Mouse (Mus musculus) cerebellum, adult (tissue): ENCODE results near the gene H1foo.
A peak's percentile ranks its signal among the peaks of the same experiment; 100 is the strongest.

ENCODE experiments used
- ATAC-seq: cut with Nextera tagmentation; 2 replicates; pipeline ENCODE4 v1.9.2; 2017; ENCODE audit warnings: mild to moderate bottlenecking, moderate library complexity, mixed read lengths; ENCODE audit not compliant: insufficient number of reproducible peaks, low FRiP score, low TSS enrichment

Gene H1foo

DNA sequence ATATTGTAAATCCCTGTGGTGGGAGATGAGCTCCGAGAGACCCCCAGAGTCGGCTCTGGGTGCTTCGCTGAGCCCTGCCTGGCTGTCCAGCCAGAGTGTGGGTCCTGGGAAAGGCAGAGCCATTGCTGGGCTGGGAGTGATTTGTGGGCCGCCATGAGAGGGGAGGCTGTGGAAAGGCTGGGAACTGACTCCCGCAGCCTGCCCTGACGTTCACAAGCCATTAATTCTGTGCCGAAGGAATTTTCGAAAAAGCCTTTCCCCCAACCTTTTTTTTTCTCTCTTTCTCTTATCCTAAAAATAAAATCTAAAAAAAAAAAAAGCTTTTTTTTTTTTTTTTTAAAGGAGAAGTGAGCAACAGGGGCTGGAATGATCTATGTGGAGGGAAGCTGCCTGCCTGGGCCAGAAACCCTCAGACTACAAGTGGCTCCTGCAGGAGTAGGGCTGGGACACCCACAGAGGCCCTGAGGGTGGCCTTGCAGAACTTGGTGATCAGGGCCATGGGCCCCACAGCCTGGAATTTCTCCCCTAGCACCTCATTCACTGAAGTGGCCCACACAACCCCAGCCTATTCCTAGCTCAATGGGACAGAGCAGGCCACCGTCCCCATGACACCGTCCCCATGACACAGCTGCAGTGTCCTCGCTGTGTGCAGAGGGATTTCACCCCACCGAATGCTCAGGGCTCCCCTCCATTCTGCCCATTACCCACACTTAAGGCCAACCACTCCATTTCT, 38.7 kb downstream of the H1foo start:
- ATAC-seq = no peak

DNA sequence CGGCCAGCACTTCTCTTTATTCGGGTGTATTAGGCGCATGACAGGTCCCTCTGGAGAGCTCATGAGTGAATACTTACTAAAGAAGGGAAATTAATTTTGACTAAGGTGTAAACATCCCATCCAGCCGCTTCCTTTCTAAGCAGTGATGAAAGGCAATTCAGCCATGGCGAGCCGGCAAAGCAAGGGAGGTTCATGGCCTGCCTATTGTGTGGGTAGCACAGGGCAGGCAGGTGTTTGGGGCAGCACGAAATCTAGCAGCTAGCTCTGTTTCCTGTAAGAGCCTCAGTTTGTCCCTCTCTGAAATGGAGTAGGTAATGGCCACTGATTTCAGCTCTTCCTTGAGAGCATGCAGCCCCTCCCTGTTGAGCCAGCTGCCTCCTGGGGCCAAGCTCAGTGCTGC, 39.8 kb downstream of the H1foo start:
- no peak for ATAC-seq

DNA sequence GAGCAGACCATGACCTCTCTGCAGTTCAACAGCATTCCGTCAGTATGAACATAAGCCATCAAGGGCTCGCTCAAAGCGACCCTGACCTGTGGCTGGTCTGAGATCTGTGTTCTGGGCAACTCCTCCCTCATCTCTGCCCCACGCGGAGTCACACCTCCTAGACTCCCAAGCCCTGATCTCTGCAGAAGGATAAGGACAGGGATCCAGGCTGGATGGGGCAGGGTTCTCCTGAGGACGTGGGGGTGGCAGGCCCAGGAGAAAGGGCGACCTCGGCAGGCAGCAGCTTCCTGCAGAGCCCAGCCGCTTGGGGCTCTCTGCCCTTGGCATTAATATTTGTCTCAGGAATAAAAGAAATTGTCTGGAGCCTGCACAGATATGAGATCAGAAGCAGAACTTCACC, 40.9 kb downstream of the H1foo start:
- ATAC-seq = no peak

DNA sequence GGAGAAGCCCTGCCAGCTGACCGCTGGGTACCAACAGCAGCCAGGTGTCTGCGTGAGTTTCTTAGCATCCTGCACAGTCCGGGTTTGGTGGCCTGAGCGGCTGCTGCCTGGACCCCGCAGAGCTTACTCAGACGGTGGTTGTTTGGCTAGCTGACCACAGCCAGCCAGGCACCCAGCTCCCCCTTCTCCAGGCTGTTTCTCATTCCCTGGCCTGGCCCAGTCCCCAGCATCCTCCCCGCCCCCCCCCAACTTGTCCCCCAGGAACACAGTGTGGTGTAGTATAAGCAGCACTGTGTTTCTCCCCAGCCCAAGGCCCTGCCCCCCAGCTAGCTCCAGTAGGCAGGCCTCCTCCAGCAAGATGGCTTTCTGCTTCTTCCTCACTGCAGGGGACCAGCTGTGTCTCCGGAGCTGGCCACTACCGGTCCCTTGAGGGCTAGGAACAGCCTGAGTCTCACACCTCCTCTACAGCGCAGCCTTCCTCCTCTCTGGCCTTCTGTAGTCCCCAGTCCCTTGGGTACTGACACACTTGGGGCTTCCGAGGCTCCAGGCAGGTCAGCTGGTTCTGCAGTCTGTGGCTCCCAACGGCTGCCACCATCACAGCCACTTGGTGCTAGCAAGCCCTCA, 41.8 kb downstream of the H1foo start:
- 0 out of 2 replicates have a peak, but pooled peaks have one; percentile 22 for ATAC-seq

DNA sequence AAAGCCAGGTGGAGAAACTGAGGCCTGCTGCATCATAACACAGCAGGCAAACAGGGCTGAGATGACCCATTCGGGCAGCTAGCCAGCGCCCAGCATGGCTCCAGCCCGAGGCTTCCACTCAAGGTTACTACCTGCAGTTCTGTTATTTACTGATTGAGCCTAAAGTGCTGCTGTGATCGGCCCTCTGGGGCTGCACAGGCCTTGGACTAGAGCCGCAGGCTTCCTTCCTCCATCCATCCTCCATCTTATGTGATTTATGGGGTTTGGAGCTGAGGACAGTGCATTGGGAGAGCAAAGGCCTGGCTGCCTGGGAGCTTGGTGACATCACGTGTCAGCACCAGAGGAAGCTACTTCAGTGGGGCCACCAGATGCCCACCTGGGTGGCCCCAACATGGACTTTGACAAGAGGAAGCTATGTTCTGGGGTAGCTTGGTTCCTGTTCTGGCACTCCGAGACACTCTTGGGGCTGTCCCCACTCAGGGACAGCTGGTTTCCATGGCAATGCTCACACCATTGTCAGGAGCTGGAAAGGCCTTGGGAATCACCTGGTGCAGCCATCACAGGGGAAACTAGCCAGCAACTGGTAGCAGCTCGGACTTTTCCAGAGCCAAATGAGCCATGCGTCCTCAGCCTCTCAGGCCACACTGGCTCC, 42.5 kb downstream of the H1foo start:
- ATAC-seq = peak; percentile 3; the same call in 1 of the 2 replicates

DNA sequence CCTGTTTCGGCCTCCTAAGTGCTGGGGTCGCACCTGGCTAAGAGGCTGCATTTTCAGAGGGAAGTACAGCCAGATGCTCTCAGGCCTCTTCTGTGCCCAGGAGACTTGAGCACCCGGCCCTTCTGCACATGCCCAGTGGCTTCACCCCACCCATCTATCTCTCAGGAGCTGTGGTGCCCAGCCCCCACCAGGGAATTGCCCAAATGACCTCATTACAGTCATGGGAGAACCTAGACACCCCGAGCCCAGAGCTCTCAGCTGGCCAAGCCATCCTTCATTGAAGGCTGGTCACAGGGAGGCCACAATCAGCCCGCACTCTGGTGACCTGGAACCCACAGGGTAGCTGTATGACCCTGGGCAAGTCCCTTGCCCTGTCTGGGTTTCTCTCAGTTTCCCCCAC, 44.3 kb downstream of the H1foo start:
- no peak for ATAC-seq

DNA sequence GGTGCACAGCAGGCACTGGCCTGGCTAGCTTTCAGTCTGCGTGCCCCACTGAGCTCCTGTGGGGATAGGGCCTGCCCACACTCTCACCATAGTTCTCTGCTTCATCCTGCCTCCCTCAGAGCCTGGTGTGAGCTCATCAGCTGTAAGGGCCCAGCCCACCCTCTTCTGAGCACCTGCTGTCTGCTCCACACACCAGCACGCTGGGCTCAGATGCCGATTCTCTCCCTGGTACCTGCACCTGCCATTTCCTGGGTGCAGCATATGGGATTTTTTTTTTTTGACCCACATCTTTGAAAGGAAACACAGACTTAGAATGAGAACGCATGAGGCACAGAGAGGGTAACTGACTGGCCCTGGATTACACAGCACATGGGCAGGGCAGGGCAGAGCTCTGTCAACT, 44.9 kb downstream of the H1foo start:
- ATAC-seq = no peak

DNA sequence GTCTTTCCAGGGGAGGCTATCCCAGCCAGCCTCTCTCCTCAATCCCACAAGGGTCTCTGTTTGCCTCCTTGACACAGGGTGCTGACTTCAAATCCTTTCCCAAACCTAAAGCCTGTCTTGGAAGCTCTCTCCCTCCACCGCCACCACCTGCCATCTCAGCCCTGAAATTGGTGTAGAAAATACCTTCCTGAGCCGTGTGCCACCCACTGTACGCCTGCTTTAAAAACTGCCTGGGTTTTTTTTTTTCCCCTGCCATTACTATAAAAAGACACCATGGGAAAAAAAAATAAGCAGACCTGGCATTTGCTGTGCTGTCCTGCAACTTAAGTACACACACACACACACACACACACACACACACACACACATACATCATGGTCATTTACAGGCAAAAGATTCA, 45.3 kb downstream of the H1foo start:
- ATAC-seq = no peak

DNA sequence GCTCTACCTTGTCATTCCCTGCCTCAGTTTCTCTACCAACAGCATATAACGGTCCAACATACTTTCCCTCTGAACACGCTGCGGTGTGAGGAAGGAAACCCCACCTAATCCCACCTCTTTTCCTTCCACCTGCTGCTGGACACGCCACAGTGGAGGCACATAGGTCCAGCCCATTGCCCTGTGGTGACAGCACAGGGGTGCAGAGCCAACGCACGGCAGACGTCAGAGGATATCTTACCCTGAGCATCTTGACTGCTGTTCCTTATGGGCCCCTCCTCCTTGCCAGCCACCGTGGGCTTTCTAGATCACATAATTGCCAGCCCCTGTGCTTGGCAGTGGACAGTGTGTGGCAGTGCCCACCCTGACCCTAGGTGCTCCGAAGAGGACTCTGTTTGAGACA, 45.7 kb downstream of the H1foo start:
- no peak for ATAC-seq

DNA sequence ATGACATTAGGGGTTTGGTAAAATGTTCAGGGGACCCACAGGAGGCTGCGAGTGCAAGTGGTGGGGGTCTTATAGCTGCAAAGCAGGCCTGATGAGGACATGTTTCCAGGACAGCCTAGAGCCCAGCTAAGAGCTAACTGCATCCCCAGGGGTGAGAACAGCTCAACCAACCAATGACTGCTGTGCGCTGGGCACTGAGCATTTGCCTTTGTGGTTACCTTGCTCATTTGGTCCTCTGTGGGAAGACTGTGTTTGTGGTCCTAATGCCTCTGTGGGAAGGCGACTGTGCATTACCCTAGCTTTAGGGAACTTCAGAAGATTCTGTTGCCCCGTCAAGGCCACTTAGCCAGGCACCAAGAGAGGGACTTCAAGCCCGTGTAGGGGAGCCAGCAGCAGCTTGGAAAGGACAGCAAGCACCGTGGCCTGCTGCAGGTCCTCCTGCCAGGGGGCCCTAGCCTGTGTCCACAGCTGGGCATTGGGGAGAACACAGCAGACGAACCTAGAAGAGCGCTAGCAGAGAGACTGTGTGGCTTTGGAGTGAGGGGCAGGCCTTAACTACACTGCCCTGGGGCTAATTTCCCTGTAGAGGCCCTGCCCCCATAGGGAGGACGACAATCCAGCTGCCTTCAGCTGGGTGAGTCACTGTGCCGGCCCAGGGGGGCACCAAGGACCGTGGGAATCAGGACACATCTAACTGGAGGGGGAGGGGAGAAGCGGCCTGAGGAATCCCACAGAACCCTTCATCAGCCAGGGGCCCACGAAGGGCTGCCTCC, 46.6 kb downstream of the H1foo start:
- no peak for ATAC-seq

DNA sequence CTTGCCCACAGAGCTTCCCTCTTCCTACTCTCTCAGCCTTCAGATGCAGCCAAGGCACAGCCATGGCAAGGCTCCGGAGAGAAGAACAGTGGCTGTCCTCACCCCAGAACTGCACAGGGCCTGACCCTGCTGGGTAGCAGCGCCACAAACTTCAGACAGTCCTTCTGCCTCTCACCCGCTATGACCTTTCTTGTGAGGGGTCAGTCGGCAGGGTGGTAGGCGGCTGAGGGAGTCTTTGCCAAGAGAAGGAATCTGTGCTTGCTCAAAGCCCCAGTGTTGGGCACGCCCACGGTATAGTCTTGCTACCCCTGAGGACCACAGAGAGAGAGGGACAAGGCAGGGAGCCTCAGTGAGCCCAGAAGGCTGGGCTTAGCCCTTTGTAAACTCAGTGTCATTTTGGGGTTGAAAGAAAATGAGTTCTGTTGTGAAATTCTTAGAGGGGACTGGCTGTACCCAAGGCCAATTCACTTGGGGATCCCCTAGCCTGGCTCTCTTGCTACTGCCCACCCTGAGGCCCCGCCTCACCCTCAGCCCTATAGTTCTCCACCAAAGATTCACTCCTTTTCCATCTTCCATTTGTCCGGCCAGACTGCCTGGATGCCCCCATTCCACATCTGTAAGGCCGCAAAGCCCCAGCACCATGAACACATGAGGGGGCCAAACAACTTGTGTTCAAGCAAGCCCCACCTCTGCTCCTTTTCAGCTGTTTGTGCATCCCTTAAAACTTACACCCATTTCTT, 47.3 kb downstream of the H1foo start:
- ATAC-seq = no peak

DNA sequence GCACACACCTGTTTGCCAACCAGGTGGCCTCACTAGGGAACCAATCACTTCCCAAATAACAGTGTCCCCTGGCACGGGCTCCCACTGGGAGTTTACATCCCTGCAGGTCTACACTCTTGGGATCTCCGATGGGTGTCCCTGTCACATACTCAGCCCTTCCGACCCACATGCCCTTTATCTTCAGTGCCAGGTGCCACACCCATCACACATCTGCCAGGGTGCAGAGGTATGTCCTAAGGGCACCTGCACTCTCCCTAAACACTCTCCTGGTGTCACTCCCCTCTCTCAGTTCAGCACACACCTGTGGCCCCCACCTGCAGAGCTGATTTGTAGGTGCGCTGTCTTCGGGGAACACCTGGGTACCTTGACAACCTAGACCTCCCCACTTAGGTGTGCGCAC, 48.2 kb downstream of the H1foo start:
- no peak for ATAC-seq

DNA sequence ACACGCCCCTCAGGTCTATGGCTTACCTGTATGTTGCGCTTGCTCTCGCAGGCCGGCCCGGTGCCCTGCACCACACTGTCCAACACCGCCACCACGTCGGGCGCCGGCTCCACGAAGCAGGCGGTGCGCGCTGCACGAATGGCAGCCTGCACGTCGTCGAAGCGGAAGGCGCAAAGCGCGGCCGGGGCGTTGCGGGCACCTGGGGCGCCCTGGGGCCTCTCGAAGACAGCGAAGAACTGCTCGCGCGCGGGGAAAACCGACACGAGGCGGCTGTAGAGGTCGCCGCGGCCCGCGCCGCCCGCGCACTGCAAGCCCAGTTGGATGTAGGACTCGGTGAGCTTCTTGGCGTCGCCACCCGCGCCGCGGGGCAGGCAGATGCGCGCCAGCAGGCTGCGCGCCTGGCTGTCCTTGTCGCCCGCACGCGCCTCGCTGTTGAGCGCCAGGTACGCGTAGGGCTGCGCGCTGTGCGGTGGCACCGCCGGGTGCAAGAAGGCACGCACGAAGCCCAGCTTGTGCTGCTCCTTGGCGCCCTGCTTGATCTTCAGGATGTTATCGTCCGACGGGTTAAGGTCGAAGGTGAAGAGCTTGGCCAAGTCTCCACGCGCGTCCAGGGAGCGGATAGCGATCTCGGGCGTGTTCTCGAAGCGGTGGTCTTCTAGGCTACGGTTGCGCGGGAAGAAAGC, 48.9 kb downstream of the H1foo start:
- ATAC-seq = no peak

DNA sequence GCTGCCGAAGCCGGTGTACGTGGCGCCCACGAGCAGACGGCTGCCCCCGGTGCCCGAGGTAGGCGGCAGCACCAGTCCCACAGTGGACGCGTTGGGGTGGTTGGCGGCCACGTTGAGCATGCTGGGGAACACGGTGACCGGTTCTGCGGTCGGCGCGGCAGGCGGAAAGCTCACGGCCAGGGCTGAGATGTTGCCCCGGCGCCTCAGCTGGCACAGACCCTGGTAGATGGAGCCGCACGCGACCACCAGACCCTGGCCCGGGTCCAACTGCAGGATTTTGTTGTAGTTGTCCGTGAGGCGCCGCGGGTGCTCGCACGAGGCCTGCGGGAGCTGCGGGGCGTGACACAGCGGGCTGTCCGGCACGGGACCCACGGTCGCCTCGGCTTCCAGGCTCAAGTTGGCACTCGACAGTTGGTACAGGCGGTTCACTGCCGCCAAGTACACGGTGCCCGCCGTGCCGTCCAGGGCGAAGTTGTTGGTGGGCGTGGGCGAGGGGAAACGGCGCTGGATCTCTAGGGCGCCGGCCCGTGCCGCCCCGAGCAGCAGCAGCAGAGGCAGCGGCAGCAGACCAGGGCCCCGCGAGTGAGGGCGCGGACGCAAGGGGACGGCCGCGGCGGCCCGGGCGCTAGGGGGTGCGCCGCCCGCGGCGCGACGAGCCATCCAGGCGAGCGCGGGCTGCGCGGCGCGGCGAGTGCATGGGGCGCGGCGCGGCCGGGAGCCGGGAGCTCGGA, 49.6 kb downstream of the H1foo start:
- ATAC-seq = no peak

DNA sequence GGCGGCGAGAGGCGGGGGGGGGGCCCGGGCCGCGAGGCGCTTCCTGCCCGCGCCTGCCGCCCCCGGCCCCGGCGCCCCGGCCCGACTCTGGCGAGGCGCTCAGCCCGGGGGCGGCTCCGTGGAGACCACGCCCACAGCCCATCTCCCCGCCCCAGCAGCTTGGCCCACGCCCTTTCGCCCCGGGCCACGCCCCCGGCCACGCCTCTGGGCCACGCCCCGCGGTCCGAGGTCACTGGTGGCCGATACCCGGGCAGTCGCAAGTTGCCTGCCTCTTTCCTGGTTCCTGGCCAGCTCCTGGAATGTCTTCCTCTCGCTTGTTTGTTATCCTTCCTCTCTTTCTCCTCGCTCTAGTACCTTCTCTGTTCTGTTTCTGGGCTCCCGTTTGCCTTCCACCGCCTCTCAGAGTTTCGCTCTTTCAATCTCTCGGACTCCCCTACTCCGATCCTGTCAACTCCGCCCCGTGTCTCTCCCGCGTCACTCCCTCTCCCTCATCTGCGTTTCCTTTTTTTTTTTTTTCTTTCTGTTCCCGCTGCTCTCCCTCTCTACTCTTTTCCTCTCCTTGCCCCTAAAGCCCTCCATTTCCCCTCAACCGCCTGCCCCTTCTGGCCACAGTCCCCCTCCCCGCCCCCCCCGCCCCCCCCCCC, 50.3 kb downstream of the H1foo start, which contains the start of gene Plxnd1:
TSS of gene Plxnd1 (minus strand) at position 129 of the 644 bp plus-strand sequence.
- ATAC-seq = peak; percentile 47; the same call in 1 of the 2 replicates

DNA sequence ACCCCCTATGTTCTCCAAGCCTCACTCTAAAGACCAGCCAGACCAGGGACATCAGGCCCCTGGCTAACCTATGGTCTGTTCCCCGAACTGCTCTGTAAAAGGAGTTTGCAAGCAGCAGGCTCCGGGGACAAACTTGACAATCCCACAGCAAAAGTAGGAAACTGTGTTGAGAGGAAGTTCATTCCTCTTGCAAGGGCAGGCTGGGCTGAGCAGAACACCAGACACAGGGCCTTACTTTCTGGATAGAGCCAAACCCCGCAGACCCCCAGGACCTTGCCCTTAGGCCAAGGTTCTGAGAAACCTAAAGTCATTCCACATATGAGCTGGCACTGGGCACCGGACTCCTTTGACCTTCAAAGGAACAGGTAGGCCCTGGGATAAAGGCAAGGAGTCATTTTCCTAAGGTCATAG, 50.8 kb downstream of the H1foo start:
- no peak for ATAC-seq

DNA sequence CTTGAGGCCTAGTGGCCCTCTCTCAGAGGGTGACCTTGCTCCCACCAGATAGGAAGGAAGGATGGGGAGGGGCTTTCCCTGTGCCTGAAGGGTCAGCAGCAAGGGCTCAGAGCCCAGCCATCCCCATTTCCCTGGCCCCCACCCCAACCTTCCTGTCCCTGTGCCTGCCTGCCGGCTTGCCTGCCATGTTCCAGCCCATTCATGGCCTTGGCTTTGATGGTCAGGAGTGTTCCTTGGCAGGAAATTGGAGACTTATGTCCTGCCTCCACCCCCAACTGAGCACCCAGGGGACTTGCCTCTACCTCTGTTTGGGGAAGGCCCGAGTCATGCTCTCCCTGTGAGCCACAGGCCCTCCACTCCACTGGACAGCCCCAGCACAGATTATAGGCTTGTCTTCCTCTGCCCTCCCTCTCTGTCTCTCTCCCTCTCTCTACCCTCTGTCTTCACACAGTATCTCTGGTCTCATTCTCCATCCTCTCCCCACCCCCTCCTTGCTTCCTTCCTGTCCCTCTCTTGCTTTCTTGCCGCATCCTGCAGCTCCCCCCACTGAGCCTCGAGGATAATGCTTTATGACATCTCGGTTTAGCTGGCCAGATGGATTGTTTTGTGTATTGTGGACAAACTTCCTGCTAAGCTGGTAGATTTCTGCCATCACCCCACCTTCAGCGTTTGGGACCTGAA, 51.6 kb downstream of the H1foo start:
- ATAC-seq = no peak
